Mouse (Mus musculus): ENCODE results near the gene Ptpn13.

Gene Ptpn13

GRCm38 (mm10) chr5:103595394-103596226, 170.6 kb downstream of the Ptpn13 start:
- DNase-seq (ENCODE audit: low spot score in 2 of 2): no peak

GRCm38 (mm10) chr5:103596467-103597146, 171.6 kb downstream of the Ptpn13 start:
- DNase-seq (ENCODE audit: low spot score in 2 of 2): no peak

- DNase-seq (ENCODE audit: low spot score in 2 of 2): no peak
Measured at GRCm38 (mm10) chr5:103597604-103598003, 172.6 kb downstream of the Ptpn13 start.

GRCm38 (mm10) chr5:103598264-103598663, 173.3 kb downstream of the Ptpn13 start:
- no peak for DNase-seq (ENCODE audit: low spot score in 2 of 2)

GRCm38 (mm10) chr5:103598881-103599280, 173.9 kb downstream of the Ptpn13 start:
- no peak for DNase-seq (ENCODE audit: low spot score in 2 of 2)

- no peak for DNase-seq (ENCODE audit: low spot score in 2 of 2)
Measured at GRCm38 (mm10) chr5:103603115-103603893, 178.3 kb downstream of the Ptpn13 start.

- DNase-seq (ENCODE audit: low spot score in 2 of 2): no peak
Measured at GRCm38 (mm10) chr5:103605707-103606106, 180.7 kb downstream of the Ptpn13 start.

GRCm38 (mm10) chr5:103610148-103610547, 185.2 kb downstream of the Ptpn13 start:
- DNase-seq (ENCODE audit: low spot score in 2 of 2): no peak

- DNase-seq (ENCODE audit: low spot score in 2 of 2): no peak
Measured at GRCm38 (mm10) chr5:103610856-103611472, 186.0 kb downstream of the Ptpn13 start.

GRCm38 (mm10) chr5:103612316-103612715, 187.3 kb downstream of the Ptpn13 start:
- DNase-seq (ENCODE audit: low spot score in 2 of 2): no peak

GRCm38 (mm10) chr5:103614356-103614755, 189.4 kb downstream of the Ptpn13 start:
- no peak for DNase-seq (ENCODE audit: low spot score in 2 of 2)

GRCm38 (mm10) chr5:103617191-103617590, 192.2 kb downstream of the Ptpn13 start:
- DNase-seq (ENCODE audit: low spot score in 2 of 2): no peak

GRCm38 (mm10) chr5:103620301-103620973, 195.4 kb downstream of the Ptpn13 start:
- no peak for DNase-seq (ENCODE audit: low spot score in 2 of 2)

- no peak for DNase-seq (ENCODE audit: low spot score in 2 of 2)
Measured at GRCm38 (mm10) chr5:103622321-103622720, 197.3 kb downstream of the Ptpn13 start.

- no peak for DNase-seq (ENCODE audit: low spot score in 2 of 2)
Measured at GRCm38 (mm10) chr5:103624831-103625230, 199.8 kb downstream of the Ptpn13 start.

GRCm38 (mm10) chr5:103628499-103628898, 203.5 kb downstream of the Ptpn13 start:
- DNase-seq (ENCODE audit: low spot score in 2 of 2): no peak

- peak; percentile 56 to 60 for DNase-seq (ENCODE audit: low spot score in 2 of 2)
Measured at GRCm38 (mm10) chr5:103629111-103629764, 204.2 kb downstream of the Ptpn13 start, which contains the start of gene Slc10a6. TSS of gene Slc10a6 (minus strand) at chr5:103629403.

GRCm38 (mm10) chr5:103629854-103630580, 205.0 kb downstream of the Ptpn13 start:
- DNase-seq (ENCODE audit: low spot score in 2 of 2): no peak

- DNase-seq (ENCODE audit: low spot score in 2 of 2): no peak
Measured at GRCm38 (mm10) chr5:103637162-103637561, 212.2 kb downstream of the Ptpn13 start.

GRCm38 (mm10) chr5:103644167-103644566, 219.2 kb downstream of the Ptpn13 start:
- DNase-seq (ENCODE audit: low spot score in 2 of 2): no peak
